Mouse (Mus musculus): ENCODE measurements at regions not wholly inside any gene's neighbourhood (a gene's known extent, or its start where the extent isn't known, plus 50 kb on each side); places are given as distances from the start of the nearest gene placed in this dataset. TPM values are rescaled to one million over a fixed set of nuclear protein-coding genes. Genes with fewer than 3 reads are reported as not detected.

DNA sequence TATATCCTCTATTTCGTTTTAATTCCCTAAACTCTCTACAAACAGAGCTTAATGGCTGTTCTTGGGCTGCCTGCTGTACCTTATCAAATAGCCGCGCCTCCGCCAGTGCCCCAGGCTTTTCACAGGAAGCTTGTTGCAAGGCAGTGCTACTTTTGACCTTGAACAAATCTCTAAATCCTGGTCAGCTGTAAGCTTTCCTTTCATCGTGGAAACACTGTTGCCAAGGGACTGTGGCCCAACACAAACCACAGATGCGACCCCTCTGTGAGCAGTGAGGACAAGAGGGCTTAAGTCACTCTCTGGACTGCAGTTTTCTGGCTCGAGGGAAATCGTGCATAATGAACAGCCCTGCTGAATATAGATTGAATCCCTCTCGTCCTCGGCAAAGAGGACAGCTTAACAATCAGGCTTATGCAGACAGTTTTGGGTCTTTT lies 62.0 kb upstream of the Man2a1 start:
- no peak overlapping the region for H3K27ac ChIP-seq (ENCODE audit: low read length)
- 11% methylated on average over 10 of the region's 10 CpGs for WGBS

GRCm38 (mm10) chr17:64540411-64540810 lies 60.1 kb upstream of the Man2a1 start:
- no peak for ATAC-seq (ENCODE audit: insufficient number of reproducible peaks, insufficient read depth, low FRiP score, low read depth)
- Histone ChIP-seq H3K4me2 (replicated peaks; ENCODE audit: low read depth, low read length) (no peak overlapping the region), H3K27ac (ENCODE audit: low read length) (no peak overlapping the region), H3K4me3 (ENCODE audit: low read depth, low read length) (no peak overlapping the region), H3K4me1 (ENCODE audit: control insufficient read depth, insufficient read depth, low read length) (no peaks in the 10 kb centered on the region), H3K27me3 (ENCODE audit: control insufficient read depth, insufficient read depth, low read length) (no peaks in the 10 kb centered on the region), H3K9ac (replicated peaks; ENCODE audit: low read depth, low read length) (no peak overlapping the region), H3K9me3 (ENCODE audit: control insufficient read depth, low read depth, low read length) (no peaks in the 10 kb centered on the region), H3K36me3 (ENCODE audit: control insufficient read depth, insufficient read depth, low read length) (no peaks in the 10 kb centered on the region)
- 76% methylated on average over 8 of the region's 8 CpGs for WGBS

More for the DNA sequence above, 62.0 kb upstream of the Man2a1 start:
- ATAC-seq (ENCODE audit: insufficient number of reproducible peaks, insufficient read depth, low FRiP score, low read depth), result peak; percentile 56; the same call in 1 of the 2 replicates
- H3K4me3 ChIP-seq (ENCODE audit: low read depth, low read length), result no peak overlapping the region
- no peaks in the 10 kb centered on the region for H3K36me3 ChIP-seq (ENCODE audit: control insufficient read depth, insufficient read depth, low read length)
- H3K4me2 ChIP-seq (replicated peaks; ENCODE audit: low read depth, low read length), result peak overlapping the region; percentile 2; the same call in 1 of the 2 replicates
- H3K4me1 ChIP-seq (ENCODE audit: control insufficient read depth, insufficient read depth, low read length), result no peaks in the 10 kb centered on the region
- H3K27me3 ChIP-seq (ENCODE audit: control insufficient read depth, insufficient read depth, low read length), result no peaks in the 10 kb centered on the region
- no peak overlapping the region for H3K9ac ChIP-seq (replicated peaks; ENCODE audit: low read depth, low read length)
- H3K9me3 ChIP-seq (ENCODE audit: control insufficient read depth, low read depth, low read length), result no peaks in the 10 kb centered on the region

DNA sequence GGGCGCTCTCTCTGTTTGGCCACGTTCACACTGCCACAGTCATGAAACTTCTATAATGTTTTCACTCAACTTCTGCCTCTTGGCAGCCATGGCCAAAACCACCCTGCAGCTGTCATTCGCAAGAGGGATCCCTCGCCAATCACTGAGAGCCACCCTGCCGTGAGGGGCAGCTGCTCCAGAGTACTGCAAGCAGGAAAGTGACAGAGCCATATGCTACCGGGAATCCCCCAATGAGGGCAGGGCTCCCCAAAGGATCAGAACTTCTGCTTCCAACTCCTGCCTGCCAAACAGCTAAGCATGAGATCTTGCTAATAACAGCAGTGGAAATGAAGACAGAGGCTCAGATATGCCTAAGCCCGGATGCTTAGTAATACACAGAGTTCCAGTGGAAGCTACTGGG lies 52.0 kb upstream of the Man2a1 start:
- no peak overlapping the region for H3K4me2 ChIP-seq (replicated peaks; ENCODE audit: low read depth, low read length)
- H3K27me3 ChIP-seq (ENCODE audit: control insufficient read depth, insufficient read depth, low read length), result no peaks in the 10 kb centered on the region
- H3K4me3 ChIP-seq (ENCODE audit: low read depth, low read length), result no peak overlapping the region
- no peaks in the 10 kb centered on the region for H3K36me3 ChIP-seq (ENCODE audit: control insufficient read depth, insufficient read depth, low read length)
- no peak overlapping the region for H3K9ac ChIP-seq (replicated peaks; ENCODE audit: low read depth, low read length)
- H3K4me1 ChIP-seq (ENCODE audit: control insufficient read depth, insufficient read depth, low read length), result no peaks in the 10 kb centered on the region
- no peak for ATAC-seq (ENCODE audit: insufficient number of reproducible peaks, insufficient read depth, low FRiP score, low read depth)
- no peak overlapping the region for H3K27ac ChIP-seq (ENCODE audit: low read length)
- no peaks in the 10 kb centered on the region for H3K9me3 ChIP-seq (ENCODE audit: control insufficient read depth, low read depth, low read length)
- WGBS, result 59% methylated on average over 7 of the region's 7 CpGs

DNA sequence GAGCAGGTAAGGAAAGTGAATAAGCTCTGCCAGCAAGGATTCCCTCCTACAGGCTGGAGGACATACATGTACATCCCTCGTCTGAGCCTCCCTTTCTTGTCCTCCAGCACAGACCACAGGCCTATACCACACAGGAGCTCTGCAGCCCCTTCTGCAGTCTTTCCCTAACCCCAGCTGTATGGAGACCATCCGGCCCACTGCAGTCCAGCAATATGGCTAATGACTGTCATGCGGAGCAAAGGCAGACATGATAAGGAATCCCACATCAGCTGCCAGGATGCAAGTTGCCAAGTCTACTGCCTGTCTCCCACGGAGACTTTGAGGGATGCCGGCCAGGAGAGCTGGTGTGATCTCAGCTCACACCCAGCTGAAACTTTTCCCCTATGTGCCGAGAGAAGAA lies 50.5 kb upstream of the Man2a1 start:
- Histone ChIP-seq H3K4me3 (ENCODE audit: low read depth, low read length) (no peak overlapping the region), H3K27me3 (ENCODE audit: control insufficient read depth, insufficient read depth, low read length) (no peaks in the 10 kb centered on the region), H3K36me3 (ENCODE audit: control insufficient read depth, insufficient read depth, low read length) (no peaks in the 10 kb centered on the region), H3K9me3 (ENCODE audit: control insufficient read depth, low read depth, low read length) (no peaks in the 10 kb centered on the region), H3K9ac (replicated peaks; ENCODE audit: low read depth, low read length) (no peak overlapping the region), H3K4me1 (ENCODE audit: control insufficient read depth, insufficient read depth, low read length) (no peaks in the 10 kb centered on the region), H3K27ac (ENCODE audit: low read length) (no peak overlapping the region), H3K4me2 (replicated peaks; ENCODE audit: low read depth, low read length) (no peak overlapping the region)
- no peak for ATAC-seq (ENCODE audit: insufficient number of reproducible peaks, insufficient read depth, low FRiP score, low read depth)
- WGBS, result 65% methylated on average over 6 of the region's 6 CpGs

Small RNAs in the stretch of these regions (microRNA-seq; reads per million reads assigned to microRNA genes)
- gene Mir6420, result not detected

Measured in stomach, embryonic 14.5 days (tissue).